Mouse (Mus musculus) CD4-positive, CD25-positive, alpha-beta regulatory T cell, adult 2 months (primary cell): ENCODE measurements around the gene Skida1.

ENCODE experiments used
- DNase-seq: peaks from one replicate; pipeline ENCODE4 v3.0.0-alpha.2; 2012; ENCODE audit warnings: low read depth, low spot score

Skida1 gene

GRCm38 (mm10) chr2:18055016-18055928 lies 6.4 kb upstream of the Skida1 start, which contains the start of gene Mllt10:
Gene Mllt10 (plus strand): TSS chr2:18055237.
- no peak for DNase-seq

GRCm38 (mm10) chr2:18053951-18054530 lies 5.2 kb upstream of the Skida1 start:
- DNase-seq = no peak

GRCm38 (mm10) chr2:18053243-18053950 lies 4.5 kb upstream of the Skida1 start:
- no peak for DNase-seq

GRCm38 (mm10) chr2:18052581-18052980 lies 3.7 kb upstream of the Skida1 start:
- no peak for DNase-seq

GRCm38 (mm10) chr2:18051831-18052170 lies 3.0 kb upstream of the Skida1 start:
- no peak for DNase-seq

- DNase-seq = no peak
Measured at GRCm38 (mm10) chr2:18051026-18051830, 2.4 kb upstream of the Skida1 start.

- DNase-seq = peak; percentile 56
Measured at GRCm38 (mm10) chr2:18050541-18050985, 1.7 kb upstream of the Skida1 start.

GRCm38 (mm10) chr2:18050018-18050417 lies 1.2 kb upstream of the Skida1 start:
- no peak for DNase-seq

- DNase-seq = no peak
Measured at GRCm38 (mm10) chr2:18049279-18049821, 499 bp upstream of the Skida1 start.

- DNase-seq = peak; percentile 58
Measured at GRCm38 (mm10) chr2:18047646-18048452, 1.0 kb downstream of the Skida1 start.

- peak; percentile 72 for DNase-seq
Measured at GRCm38 (mm10) chr2:18046758-18047645, 1.8 kb downstream of the Skida1 start.

GRCm38 (mm10) chr2:18046186-18046585 lies 2.7 kb downstream of the Skida1 start:
- DNase-seq = no peak

- no peak for DNase-seq
Measured at GRCm38 (mm10) chr2:18045781-18046181, 3.1 kb downstream of the Skida1 start.

GRCm38 (mm10) chr2:18045143-18045780 lies 3.6 kb downstream of the Skida1 start:
- no peak for DNase-seq

GRCm38 (mm10) chr2:18041199-18041885 lies 7.5 kb downstream of the Skida1 start:
- DNase-seq = no peak

- DNase-seq = no peak
Measured at GRCm38 (mm10) chr2:18040347-18041160, 8.3 kb downstream of the Skida1 start.

GRCm38 (mm10) chr2:18039566-18040290 lies 9.1 kb downstream of the Skida1 start:
- DNase-seq = no peak
